Mouse (Mus musculus) macrophage (primary cell): ENCODE measurements around the gene Eef1a1. TPM values are rescaled to one million over a fixed set of nuclear protein-coding genes. Genes with fewer than 3 reads are reported as not detected.
"Not testable (repeated sequence)": the region's sequence is repeated elsewhere in the genome, so short reads cannot be mapped to it uniquely, and the experiment has no call there.

Source experiments
- H3K27ac ChIP-seq: fragments of 350-480 bp; formaldehyde crosslinking; 2 replicates; pipeline ENCODE4 v1.9.0; 2021
- H3K36me3 ChIP-seq: fragments of 350-480 bp; formaldehyde crosslinking; 2 replicates; pipeline ENCODE4 v1.9.0; 2021; ENCODE audit errors: inconsistent target
- H3K4me3 ChIP-seq: fragments of 350-480 bp; formaldehyde crosslinking; 2 replicates; pipeline ENCODE4 v1.9.0; 2021; ENCODE audit errors: inconsistent target
- H3K79me2 ChIP-seq: fragments of 350-480 bp; formaldehyde crosslinking; 2 replicates; pipeline ENCODE4 v1.9.0; 2021; ENCODE audit errors: inconsistent target
- WGBS: methylation state at CpG from one replicate; pipeline ENCODE4 v1.1.7; 2026; ENCODE audit warnings: inconsistent platforms; ENCODE audit not compliant: missing documents; 5-methylcytosine and 5-hydroxymethylcytosine counted together
- polyA plus RNA-seq: library from polyadenylated mRNA; stranded (reverse); fragments of 250-400 nt; gene quantifications from 3 replicates; pipeline ENCODE4 v1.2.4, GENCODE M21; 2018; ENCODE audit warnings: inconsistent platforms

Gene Eef1a1
- polyA plus RNA-seq, 1 experiment from 2014 or later = 6,779 TPM

- Histone ChIP-seq H3K27ac (no peak overlapping the region), H3K4me3 (no peak overlapping the region), H3K36me3 (no peaks in the 10 kb centered on the region), H3K79me2 (no peaks in the 10 kb centered on the region)
- WGBS = 87% methylated on average over 3 of the region's 3 CpGs
Observed at GRCm38 (mm10) chr9:78500386-78500785, 11.4 kb upstream of the Eef1a1 start.

GRCm38 (mm10) chr9:78493171-78493570, 4.2 kb upstream of the Eef1a1 start:
- Histone ChIP-seq H3K36me3 (no peaks in the 10 kb centered on the region), H3K4me3 (no peak overlapping the region), H3K79me2 (no peaks in the 10 kb centered on the region), H3K27ac (no peak overlapping the region)
- WGBS = 64% methylated on average over 6 of the region's 7 CpGs

- WGBS = 97% methylated on average over 3 of the region's 3 CpGs
Observed at GRCm38 (mm10) chr9:78492254-78492653, 3.3 kb upstream of the Eef1a1 start.

GRCm38 (mm10) chr9:78491169-78491568, 2.2 kb upstream of the Eef1a1 start:
- Histone ChIP-seq H3K27ac (no peak overlapping the region), H3K36me3 (no peaks in the 10 kb centered on the region), H3K4me3 (no peak overlapping the region), H3K79me2 (no peaks in the 10 kb centered on the region)
- WGBS = 92% methylated on average over 3 of the region's 3 CpGs

More at GRCm38 (mm10) chr9:78492254-78492653, 3.3 kb upstream of the Eef1a1 start:
- Histone ChIP-seq H3K27ac (no peak overlapping the region), H3K36me3 (no peaks in the 10 kb centered on the region), H3K4me3 (no peak overlapping the region), H3K79me2 (no peaks in the 10 kb centered on the region)

GRCm38 (mm10) chr9:78488021-78488420, 930 bp downstream of the Eef1a1 start:
- WGBS = 94% methylated on average over 5 of the region's 5 CpGs
- not testable (repeated sequence) for H3K27ac ChIP-seq
- H3K4me3 ChIP-seq = peak overlapping the region; percentile 50; the same call in 1 of the 2 replicates

GRCm38 (mm10) chr9:78484660-78485059, 4.3 kb downstream of the Eef1a1 start:
- Histone ChIP-seq H3K4me3 (no peak overlapping the region), H3K36me3 (no peaks in the 10 kb centered on the region), H3K79me2 (peaks cover 13% of the 10 kb centered on the region), H3K27ac (no peak overlapping the region)
- WGBS = 97% methylated on average over 3 of the region's 3 CpGs

More at GRCm38 (mm10) chr9:78488021-78488420, 930 bp downstream of the Eef1a1 start:
- not testable (repeated sequence) for H3K79me2 ChIP-seq, H3K36me3 ChIP-seq

GRCm38 (mm10) chr9:78482386-78482785, 6.6 kb downstream of the Eef1a1 start:
- 36% methylated on average over 3 of the region's 3 CpGs for WGBS
- Histone ChIP-seq H3K79me2 (peaks cover 20% of the 10 kb centered on the region), H3K27ac (peak overlapping the region; percentile 99), H3K36me3 (peaks cover 12% of the 10 kb centered on the region), H3K4me3 (peak overlapping the region; percentile 80)

- Histone ChIP-seq H3K27ac (peak overlapping the region; percentile 99), H3K36me3 (peaks cover 19% of the 10 kb centered on the region), H3K4me3 (peak overlapping the region; percentile 80), H3K79me2 (peaks cover 20% of the 10 kb centered on the region)
- under 1% methylated on average over 61 of the region's 77 CpGs for WGBS
Observed at GRCm38 (mm10) chr9:78481423-78482331, 7.3 kb downstream of the Eef1a1 start.

- 0% methylated on average over 46 of the region's 46 CpGs for WGBS
- Histone ChIP-seq H3K27ac (peak overlapping the region; percentile 86), H3K36me3 (peaks cover 24% of the 10 kb centered on the region), H3K4me3 (peak overlapping the region; percentile 67), H3K79me2 (peaks cover 20% of the 10 kb centered on the region)
Observed at GRCm38 (mm10) chr9:78480706-78481358, 8.1 kb downstream of the Eef1a1 start.

- Histone ChIP-seq H3K79me2 (peaks cover 20% of the 10 kb centered on the region), H3K36me3 (peaks cover 24% of the 10 kb centered on the region), H3K4me3 (peak overlapping the region; percentile 67), H3K27ac (peak overlapping the region; percentile 86)
- 20% methylated on average over 1 of the region's 13 CpGs for WGBS
Observed at GRCm38 (mm10) chr9:78480227-78480626, 8.7 kb downstream of the Eef1a1 start.

GRCm38 (mm10) chr9:78479308-78479707, 9.6 kb downstream of the Eef1a1 start:
- not testable (repeated sequence) for H3K4me3 ChIP-seq, H3K27ac ChIP-seq
- 46% methylated on average over 4 of the region's 8 CpGs for WGBS
- H3K79me2 ChIP-seq = peaks cover 20% of the 10 kb centered on the region
- peaks cover 24% of the 10 kb centered on the region for H3K36me3 ChIP-seq

GRCm38 (mm10) chr9:78478009-78478605, 10.8 kb downstream of the Eef1a1 start:
- WGBS = 88% methylated on average over 1 of the region's 1 CpGs
- Histone ChIP-seq H3K36me3 (peaks cover 33% of the 10 kb centered on the region), H3K79me2 (peaks cover 20% of the 10 kb centered on the region)
- H3K4me3 ChIP-seq, H3K27ac ChIP-seq: not testable (repeated sequence)

GRCm38 (mm10) chr9:78477021-78477551, 11.9 kb downstream of the Eef1a1 start:
- Histone ChIP-seq H3K4me3 (no peak overlapping the region), H3K27ac (no peak overlapping the region), H3K36me3 (peaks cover 38% of the 10 kb centered on the region), H3K79me2 (peaks cover 20% of the 10 kb centered on the region)
- 46% methylated on average over 5 of the region's 5 CpGs for WGBS

GRCm38 (mm10) chr9:78476531-78477020, 12.4 kb downstream of the Eef1a1 start:
- Histone ChIP-seq H3K4me3 (no peak overlapping the region), H3K36me3 (peaks cover 38% of the 10 kb centered on the region), H3K79me2 (peaks cover 20% of the 10 kb centered on the region), H3K27ac (no peak overlapping the region)
- WGBS = 67% methylated on average over 1 of the region's 1 CpGs
